Mouse (Mus musculus) left cerebral cortex, adult 9 months (tissue): ENCODE measurements around the gene Tmem182.

ENCODE experiments used
- DNase-seq, 2 experiments: peaks; one replicate each; pipeline ENCODE4 v3.0.0; 2022; ENCODE audit warnings: low spot score in 2 of 2

Tmem182 gene

GRCm38 (mm10) chr1:40805351-40805750 lies at the start of gene Tmem182:
Gene Tmem182, plus strand, starts transcription at chr1:40805601.
- DNase-seq = no peak

- no peak for DNase-seq
Measured at GRCm38 (mm10) chr1:40759751-40760445, 45.5 kb upstream of the Tmem182 start.

- no peak for DNase-seq
Measured at GRCm38 (mm10) chr1:40764042-40764441, 41.4 kb upstream of the Tmem182 start.

DNA sequence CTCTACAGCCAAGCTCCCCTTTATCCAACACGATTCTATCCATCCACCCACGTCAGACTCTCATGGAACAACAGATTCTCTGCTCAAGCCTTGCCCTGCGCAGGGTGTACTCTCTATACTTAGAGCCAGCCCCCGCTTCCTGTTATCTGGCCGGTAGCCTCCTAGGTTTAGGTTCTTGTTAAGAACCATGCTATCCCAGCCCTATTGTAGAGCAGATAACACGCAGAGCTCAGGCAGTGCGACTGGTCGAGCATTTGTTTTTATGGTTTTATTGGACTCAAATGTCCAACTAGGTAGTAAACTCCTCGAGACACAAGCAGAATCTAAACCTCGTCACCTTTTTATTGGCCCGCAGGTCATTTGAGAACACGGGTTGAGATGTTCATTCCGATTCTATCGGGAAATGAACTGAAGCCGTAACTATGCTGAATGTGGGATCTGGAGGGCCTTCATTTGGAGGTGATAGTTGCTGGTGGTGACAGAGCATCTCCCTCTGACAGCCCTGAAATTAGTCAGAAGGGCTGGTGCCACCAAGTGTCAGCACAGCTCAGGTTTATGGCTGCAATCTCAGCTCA lies 40.6 kb upstream of the Tmem182 start:
- DNase-seq = no peak

DNA sequence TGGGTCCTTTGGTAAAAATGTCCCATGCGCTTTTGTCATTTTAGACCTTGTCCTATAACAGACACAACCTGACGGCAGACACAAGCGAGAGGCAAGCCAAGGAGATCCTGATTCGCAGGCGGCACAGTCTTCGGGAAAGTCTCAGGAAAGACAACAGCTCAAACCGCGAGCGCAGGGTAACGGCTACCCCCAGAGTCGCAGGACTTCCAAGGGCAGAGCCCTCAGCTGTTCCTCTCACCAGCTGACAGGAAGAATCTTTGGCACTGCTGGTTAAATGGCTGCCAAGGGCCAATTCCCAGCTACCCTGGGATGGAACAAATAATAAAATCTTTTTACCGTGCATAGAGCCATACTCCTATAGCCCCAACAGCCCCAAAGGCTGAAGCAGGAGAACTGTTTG lies 39.9 kb upstream of the Tmem182 start:
- DNase-seq = no peak

- DNase-seq = no peak
Measured at GRCm38 (mm10) chr1:40767588-40767987, 37.8 kb upstream of the Tmem182 start.

GRCm38 (mm10) chr1:40768606-40769005 lies 36.8 kb upstream of the Tmem182 start:
- DNase-seq = peak in 1 of 2 experiments; percentile 30

- no peak for DNase-seq
Measured at GRCm38 (mm10) chr1:40769331-40769894, 36.0 kb upstream of the Tmem182 start.

DNA sequence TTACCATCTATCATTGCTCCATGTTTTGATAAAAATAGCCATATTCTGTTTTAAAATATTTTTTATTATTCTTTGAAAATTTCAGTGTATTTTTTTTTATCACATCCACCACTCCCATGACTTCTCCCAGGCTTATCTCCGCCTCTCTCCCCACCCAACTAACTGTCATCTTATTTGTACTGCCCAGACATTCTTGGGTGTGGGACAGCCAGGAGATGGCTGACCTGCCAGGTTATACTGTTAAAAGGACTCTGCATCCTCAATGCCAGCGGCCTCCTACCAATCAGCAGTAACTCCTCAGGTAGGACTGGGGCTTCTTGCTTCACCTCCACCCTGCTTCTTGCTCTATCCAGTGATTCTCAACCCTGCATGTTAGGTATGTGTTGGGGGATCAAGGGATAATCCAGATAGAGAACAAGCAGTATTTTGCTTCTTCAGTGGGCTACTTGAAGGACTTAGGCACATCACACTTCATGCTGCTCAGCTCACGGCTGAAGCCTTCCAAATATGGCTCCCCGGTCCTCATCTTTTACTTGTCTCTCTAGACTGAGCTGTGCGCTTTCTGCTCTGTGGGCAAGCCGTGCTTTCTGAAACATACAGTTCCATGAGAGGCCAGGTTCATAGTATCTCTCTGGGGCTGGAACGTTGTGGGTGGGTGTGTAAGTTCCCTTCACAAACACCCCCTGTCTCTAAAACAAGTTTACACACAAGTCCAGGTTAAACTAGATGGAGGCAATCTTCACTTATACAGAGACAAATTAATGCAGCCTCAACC lies 34.0 kb upstream of the Tmem182 start:
- DNase-seq = no peak

DNA sequence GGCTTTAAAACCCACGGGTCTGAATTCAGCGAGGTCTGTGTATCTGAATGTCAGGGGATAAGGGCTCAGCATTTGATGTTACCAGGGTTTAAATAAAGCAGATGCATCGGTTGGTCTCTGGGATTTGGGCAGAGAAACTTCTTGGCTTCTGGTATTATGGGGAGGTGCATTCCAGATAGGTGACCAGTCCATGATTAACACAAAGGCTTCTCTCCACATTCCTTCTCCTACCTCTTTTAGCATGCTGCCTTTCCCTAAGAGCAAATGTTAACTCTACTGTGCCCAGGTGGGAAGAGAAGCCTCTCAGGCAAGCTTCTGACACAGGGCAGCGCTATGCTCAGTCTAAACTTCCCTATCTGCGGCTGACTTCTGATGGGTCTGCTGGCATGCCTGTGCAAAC lies 32.2 kb upstream of the Tmem182 start:
- no peak for DNase-seq

DNA sequence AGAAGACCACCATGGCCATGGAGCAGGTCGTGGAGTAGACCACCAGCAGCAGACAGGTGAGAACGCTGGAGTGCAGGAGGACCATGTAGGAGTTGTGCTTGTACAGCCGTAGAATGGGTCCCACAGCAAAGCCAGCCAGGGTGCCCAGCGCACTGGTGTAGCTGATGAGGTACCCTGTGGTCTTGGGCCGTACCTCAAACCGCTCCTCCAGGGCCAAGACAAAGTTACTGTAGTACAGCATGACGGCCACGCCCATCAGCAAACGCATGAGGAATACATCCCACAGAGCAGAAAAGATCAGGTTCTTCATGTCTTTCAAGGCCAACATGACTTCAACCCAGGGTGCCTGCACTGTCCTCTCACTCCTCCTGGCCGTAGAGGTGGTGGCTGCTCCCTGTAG lies 31.4 kb upstream of the Tmem182 start:
- no peak for DNase-seq

DNA sequence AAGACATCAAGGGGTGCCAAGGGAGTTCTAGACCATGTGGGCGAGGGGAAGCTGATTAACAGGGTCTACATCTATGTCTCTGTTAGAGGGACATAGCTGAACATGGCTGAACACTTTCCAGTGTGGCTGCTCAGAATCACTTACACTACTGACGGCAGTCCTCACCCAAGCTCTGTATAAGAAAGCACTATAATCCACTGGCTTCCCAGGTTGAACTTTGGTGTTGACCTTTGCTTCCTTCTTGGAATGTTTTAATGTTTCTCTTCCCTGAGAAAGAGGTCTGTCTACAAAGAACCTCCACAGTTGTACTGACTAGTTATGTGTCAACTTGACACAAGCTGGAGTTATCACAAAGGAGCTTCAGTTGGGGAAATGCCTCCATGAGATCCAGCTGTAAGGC lies 29.3 kb upstream of the Tmem182 start:
- DNase-seq = no peak

GRCm38 (mm10) chr1:40776763-40777162 lies 28.6 kb upstream of the Tmem182 start:
- no peak for DNase-seq

DNA sequence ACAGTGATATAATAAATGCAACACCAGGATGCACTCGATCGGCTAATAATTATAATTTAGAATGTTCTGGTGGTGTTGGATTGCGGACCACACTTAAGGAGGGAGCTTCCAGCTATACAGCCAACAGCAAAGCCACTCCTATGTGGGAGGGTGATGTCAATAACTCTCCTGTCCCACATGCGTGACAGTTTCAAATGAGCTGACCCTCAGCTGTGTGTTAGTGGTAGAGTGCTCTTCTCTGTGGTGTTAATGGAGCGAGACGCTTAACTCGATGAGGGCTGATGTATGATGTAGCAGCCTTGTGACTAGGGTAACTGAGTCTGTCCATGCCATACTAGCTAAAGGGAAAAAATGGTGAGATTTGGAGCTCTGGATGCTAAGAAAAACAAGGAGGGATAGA lies 22.0 kb upstream of the Tmem182 start:
- DNase-seq = no peak

DNA sequence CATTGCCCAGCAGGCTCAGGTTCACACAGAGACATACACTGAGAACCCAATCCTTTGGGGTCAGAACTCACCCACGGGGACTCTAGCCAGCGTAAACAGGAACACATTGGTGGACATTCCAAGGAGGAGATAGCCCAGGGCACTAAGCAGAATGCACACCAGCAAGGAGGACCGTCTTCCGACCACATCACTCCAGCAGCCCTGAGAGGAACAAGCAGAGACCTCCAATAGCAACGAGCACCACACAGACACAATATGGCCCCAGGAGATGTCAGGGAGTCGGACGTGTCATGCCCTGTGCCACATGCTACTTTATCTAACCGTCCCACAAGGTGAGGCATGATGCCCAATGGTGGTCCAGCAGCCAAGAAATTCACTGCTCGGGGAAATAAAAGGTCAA lies 21.1 kb upstream of the Tmem182 start:
- DNase-seq = no peak

DNA sequence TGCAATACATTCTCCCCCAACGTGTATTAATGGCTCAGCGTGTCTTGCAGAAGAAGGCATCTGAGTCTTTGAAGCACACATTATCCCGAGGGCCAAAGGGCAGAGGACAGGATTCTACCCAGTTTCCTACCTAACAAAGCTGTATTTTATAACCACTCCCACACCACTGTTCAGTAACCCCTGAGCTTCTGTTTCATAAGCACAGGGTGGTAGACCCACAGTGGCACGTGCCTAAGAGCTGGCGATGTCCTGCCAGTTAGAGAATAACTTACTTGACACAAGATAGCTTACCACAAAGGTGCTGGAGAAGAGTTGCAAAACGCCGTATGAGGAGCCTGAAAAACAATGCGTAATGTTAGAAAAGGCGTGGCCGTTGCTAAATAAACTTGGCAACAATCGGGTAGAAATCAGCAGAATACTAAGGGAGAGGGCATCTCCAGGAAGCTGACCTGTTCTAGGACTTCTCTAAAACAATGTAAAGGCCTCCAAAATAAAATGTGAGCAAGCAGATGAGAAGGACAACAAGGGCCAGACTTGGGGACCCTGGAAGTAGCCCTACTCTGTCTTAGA lies 19.4 kb upstream of the Tmem182 start:
- DNase-seq = no peak

DNA sequence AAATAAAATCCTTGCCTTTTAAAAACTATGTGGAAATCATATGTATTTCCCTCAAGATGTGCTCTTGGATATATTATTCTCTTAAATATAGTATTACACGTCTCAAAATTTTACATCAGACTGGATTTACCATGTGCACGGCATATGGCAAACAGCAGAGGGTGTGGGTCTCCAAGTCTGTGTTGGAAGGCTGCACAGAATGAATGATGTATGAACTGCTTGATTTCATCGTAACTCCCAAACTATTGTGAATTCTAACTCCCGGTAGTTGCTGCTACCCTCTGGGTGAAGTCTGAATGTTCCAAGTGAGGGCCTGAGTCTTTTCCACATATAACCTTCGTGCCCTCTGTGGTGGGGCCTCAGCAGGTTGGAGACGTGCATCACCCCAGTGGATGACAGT lies 16.4 kb upstream of the Tmem182 start:
- no peak for DNase-seq

GRCm38 (mm10) chr1:40789666-40790233 lies 15.7 kb upstream of the Tmem182 start:
- DNase-seq = no peak

DNA sequence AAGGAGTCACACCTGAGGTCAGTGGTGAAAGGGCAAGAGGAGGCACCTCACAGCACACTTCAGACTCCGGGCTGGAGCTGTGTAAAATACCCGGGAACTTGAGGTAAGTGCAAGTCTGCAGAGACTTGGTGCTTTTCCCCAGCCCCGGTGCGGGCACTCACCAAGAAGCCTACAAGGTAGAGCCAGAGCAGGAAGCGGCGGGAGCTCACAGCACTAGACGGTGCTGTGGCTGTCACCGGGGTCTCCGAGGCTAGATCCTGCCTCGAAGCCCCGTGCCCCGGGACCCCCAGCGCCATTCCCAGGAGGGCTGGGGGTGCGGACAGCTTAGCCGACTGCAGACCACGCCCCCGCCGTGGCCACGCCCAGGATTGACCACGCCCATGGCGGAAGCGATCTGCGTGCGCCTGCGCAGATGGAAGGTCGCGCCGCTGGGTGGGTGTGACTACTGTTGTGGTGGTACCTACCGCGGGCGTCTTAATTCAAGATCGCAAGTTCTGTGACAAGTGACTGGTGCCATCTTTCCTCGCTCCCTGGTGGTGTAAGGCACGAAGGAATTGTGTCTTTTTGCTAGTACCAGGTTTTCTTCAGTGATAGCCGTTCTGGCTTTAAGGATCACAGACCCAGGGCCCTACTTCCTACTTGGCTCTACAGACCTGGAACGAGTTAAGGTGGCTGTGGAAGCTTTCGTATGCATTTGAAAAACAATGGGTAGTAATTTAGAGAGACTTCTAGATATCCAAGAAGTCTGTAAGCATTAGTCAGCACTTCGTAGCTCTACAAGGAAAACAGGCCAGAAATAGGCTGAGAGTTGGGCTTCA lies 14.9 kb upstream of the Tmem182 start, which contains the start of gene Mfsd9:
Mfsd9 (minus strand) TSS at position 364 of the 818 bp plus-strand sequence.
- peak; percentile 67 to 92 for DNase-seq

- DNase-seq = no peak
Measured at GRCm38 (mm10) chr1:40795508-40795907, 9.9 kb upstream of the Tmem182 start.

DNA sequence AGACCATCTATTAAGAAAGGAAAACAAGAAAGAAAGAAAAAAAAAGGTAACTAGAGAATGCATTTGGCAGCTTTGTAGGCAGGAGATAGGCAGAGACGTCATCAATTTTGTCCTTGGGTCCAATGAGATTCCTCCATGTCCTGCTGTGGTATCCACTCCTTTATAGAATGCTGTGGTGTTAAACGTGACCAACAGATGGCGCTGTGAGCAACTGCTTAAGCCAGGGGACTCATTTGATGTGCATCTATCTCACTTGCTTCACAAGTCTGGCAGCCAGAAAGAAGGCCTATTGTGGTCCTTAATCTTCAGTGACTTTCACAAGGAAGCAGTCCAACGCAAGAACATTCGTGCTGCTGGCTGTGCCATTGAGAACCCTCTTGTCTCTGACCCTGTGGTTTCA lies 8.1 kb upstream of the Tmem182 start:
- DNase-seq = peak in 1 of 2 experiments; percentile 71
